Mouse (Mus musculus) liver, embryonic 14.5 days (tissue): Measurements from ENCODE around the gene Vwc2.
A peak's percentile ranks its signal among the peaks of the same experiment; 100 is the strongest.

ENCODE experiments used
- CTCF ChIP-seq: IDR thresholded peaks from 2 replicates; pipeline ENCODE4 v1.5.1; 2016; ENCODE audit warnings: antibody characterized with exemption, low read depth, control low read depth
- EP300 ChIP-seq: IDR thresholded peaks from 2 replicates; pipeline ENCODE4 v1.6.1; 2016; ENCODE audit warnings: antibody characterized with exemption, low read depth

DNA sequence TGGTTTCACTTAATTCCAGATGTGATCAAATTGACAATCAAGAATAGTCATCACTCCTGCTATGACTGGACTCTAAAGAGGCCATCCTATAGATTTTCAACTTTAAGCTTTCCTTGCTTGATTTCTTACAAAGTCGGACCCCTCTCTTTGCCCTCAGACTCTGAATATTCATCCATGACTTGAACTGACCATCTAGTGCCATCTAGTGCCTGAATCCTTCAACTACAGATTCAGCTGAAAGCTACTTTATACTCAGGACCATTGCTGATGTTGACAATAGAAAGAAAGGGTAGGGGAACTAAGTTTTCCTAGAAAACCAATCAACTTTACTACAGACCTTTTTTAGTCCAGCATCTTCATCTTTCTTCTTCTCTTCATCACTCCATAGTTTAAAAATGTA, 109.1 kb downstream of the Vwc2 start:
- TF ChIP-seq CTCF (peak; percentile 18; the same call in 1 of the 2 replicates), EP300 (no peak)
